Mouse (Mus musculus) lung, postnatal 0 days (tissue): Measurements from ENCODE around the gene Rabl3. TPM values are rescaled to one million over a fixed set of nuclear protein-coding genes. Genes with fewer than 3 reads are reported as not detected.

Experiments
- ATAC-seq: fragments of 200-750 bp; cut with Nextera tagmentation; 2 replicates; pipeline ENCODE4 v1.8.0; 2017; ENCODE audit warnings: moderate library complexity
- DNase-seq: peaks from one replicate; pipeline ENCODE4 v3.0.0-alpha.2; 2016; ENCODE audit warnings: low spot score
- H3K27ac ChIP-seq: fragments of 300-500 bp; sonication (generic); 2 replicates; pipeline ENCODE4 v1.5.1; 2014; ENCODE audit warnings: antibody characterized with exemption, mild to moderate bottlenecking, low read length, mixed read lengths
- H3K27me3 ChIP-seq: fragments of 300-500 bp; sonication (generic); replicated peaks from 2 replicates; pipeline ENCODE4 v1.6.1; 2014; ENCODE audit warnings: low read length, mixed read lengths; ENCODE audit not compliant: insufficient read depth
- H3K36me3 ChIP-seq: fragments of 300-500 bp; sonication (generic); 2 replicates; pipeline ENCODE4 v1.6.1; 2014; ENCODE audit warnings: low read length, mixed read lengths; ENCODE audit not compliant: insufficient read depth
- H3K4me1 ChIP-seq: fragments of 300-500 bp; sonication (generic); 2 replicates; pipeline ENCODE4 v1.6.1; 2014; ENCODE audit warnings: antibody characterized with exemption, low read depth, low read length, mixed read lengths; ENCODE audit not compliant: insufficient read depth
- H3K4me2 ChIP-seq: fragments of 300-500 bp; sonication (generic); replicated peaks from 2 replicates; pipeline ENCODE4 v1.6.1; 2014; ENCODE audit warnings: low read depth, mild to moderate bottlenecking, low read length, moderate library complexity, mixed read lengths
- H3K4me3 ChIP-seq: fragments of 300-500 bp; sonication (generic); 2 replicates; pipeline ENCODE4 v1.5.1; 2014; ENCODE audit warnings: low read depth, low read length
- H3K9ac ChIP-seq: fragments of 300-500 bp; sonication (generic); replicated peaks from 2 replicates; pipeline ENCODE4 v1.6.1; 2014; ENCODE audit warnings: low read depth, mild to moderate bottlenecking
- H3K9me3 ChIP-seq: fragments of 300-500 bp; sonication (generic); 2 replicates; pipeline ENCODE4 v1.6.1; 2016; ENCODE audit warnings: low read length, mixed read lengths
- CTCF ChIP-seq: IDR thresholded peaks from 2 replicates; pipeline ENCODE4 v1.5.1; 2016; ENCODE audit warnings: antibody characterized with exemption, mild to moderate bottlenecking
- EP300 ChIP-seq: IDR thresholded peaks from 2 replicates; pipeline ENCODE4 v1.6.1; 2016; ENCODE audit warnings: antibody characterized with exemption, mild to moderate bottlenecking, control low read depth
- WGBS: fragments of 180-500 bp; shearing (Covaris S2); extraction: QIAGEN DNeasy Blood & Tissue Kit; methylation state at CpG from one replicate; pipeline ENCODE4 v1.1.7; 2014; 5-methylcytosine and 5-hydroxymethylcytosine counted together
- polyA plus RNA-seq: library from polyadenylated mRNA; unstranded; fragments of >200 nt; fragmentation: Nextera tagmentation; extraction: Ambion mirVana; gene quantifications from 2 replicates; pipeline ENCODE4 v1.2.1, GENCODE M21; 2015

The Rabl3 gene
- polyA plus RNA-seq, 1 experiment from 2014 or later = 11.3 TPM

DNA sequence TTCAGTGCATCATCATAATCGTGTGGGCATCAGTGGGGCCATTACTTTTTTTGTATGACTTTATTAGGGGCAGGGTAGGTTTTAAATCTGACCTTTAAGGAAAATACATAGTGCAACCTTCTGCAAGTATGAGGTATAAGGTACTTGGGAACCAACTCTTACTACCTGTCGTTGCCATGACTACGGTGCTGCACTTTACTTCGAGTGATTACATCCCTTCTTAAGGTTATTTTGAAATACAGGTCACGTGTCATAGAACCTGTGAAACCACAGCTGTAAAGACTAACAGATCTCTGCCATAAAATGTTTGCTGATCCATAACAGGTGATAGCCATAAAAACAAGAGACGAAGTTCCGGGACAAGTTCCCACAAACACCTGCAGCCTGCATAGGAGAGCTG lies 58.8 kb downstream of the Rabl3 start:
- WGBS = 71% methylated on average over 7 of the region's 7 CpGs
- no peak overlapping the region for H3K27ac ChIP-seq
- H3K9ac ChIP-seq = no peak overlapping the region
- H3K4me3 ChIP-seq = no peak overlapping the region
- H3K36me3 ChIP-seq = no peaks in the 10 kb centered on the region
- ATAC-seq = peak; percentile 74
- DNase-seq = peak; percentile 79
- TF ChIP-seq EP300 = 0 out of 2 replicates have a peak, but pooled peaks have one; percentile 27
- TF ChIP-seq CTCF = no peak
- H3K4me2 ChIP-seq = no peak overlapping the region
- H3K27me3 ChIP-seq = no peaks in the 10 kb centered on the region
- no peaks in the 10 kb centered on the region for H3K4me1 ChIP-seq
- H3K9me3 ChIP-seq = no peaks in the 10 kb centered on the region

DNA sequence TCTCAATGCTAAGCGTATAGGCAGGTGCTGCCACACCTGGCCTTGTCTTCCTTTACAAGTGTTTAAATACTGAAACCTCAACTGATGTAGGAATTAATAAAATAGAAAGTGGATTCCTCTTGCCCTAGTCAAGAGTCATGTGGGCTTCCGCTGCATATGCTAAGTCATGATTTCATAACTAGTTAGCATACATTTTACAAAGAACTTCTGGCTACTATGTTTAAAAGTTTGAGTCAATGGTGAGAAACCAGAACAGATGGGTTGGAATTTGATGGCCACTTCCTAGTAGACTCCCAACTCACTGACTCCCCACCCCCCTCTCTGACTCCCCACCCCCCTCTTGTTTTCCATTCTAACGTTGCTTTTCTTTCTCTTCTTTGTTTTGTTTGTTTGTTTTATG lies 59.6 kb downstream of the Rabl3 start:
- no peaks in the 10 kb centered on the region for H3K27me3 ChIP-seq
- no peak overlapping the region for H3K4me3 ChIP-seq
- no peaks in the 10 kb centered on the region for H3K4me1 ChIP-seq
- no peak overlapping the region for H3K27ac ChIP-seq
- 53% methylated on average over 3 of the region's 3 CpGs for WGBS
- H3K36me3 ChIP-seq = no peaks in the 10 kb centered on the region
- DNase-seq (peak; percentile 36), ATAC-seq (peak; percentile 49; the same call in 1 of the 2 replicates)
- H3K9me3 ChIP-seq = no peaks in the 10 kb centered on the region
- TF ChIP-seq CTCF = no peak
- no peak for TF ChIP-seq EP300
- H3K4me2 ChIP-seq = no peak overlapping the region
- no peak overlapping the region for H3K9ac ChIP-seq

DNA sequence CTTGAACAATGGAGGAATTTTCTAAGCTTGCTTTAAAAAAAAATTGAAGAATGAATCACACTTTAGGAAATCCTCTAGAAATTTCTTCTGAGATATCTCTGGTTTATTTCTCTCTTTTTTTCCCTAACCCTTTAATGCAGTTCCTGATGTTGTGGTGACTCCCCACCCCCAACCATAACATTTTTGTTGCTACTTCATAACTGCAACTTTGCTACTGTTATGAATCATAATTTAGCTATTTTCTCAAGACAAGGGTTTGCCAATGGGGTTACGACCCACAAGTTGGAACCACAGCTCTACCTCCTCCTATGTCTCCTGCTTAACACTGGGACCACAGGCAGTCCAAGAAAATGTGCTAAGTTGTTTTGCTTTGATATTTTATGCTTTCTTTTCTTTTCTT lies 63.7 kb downstream of the Rabl3 start:
- DNase-seq (no peak), ATAC-seq (no peak)
- WGBS = 97% methylated on average over 1 of the region's 1 CpGs

DNA sequence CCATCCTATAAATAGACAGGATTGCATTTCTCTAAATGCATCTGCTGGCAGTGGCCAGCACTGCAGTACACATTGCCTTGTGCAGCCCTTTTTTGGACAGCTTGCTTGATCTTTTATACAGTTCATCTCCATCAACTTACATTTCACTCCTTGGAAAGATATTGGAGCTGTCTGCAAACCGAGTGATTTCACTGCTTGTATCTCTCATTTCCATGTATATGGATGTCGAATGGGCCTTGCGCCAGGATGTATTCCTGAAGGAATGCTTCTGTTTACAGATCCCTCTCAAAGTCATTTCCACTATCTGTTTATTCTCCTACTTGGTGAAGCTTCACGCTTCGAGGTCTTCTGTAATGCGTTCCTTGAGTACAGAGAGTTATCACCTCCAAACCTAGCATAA lies 64.6 kb downstream of the Rabl3 start:
- no peaks in the 10 kb centered on the region for H3K36me3 ChIP-seq
- no peak overlapping the region for H3K4me2 ChIP-seq
- no peaks in the 10 kb centered on the region for H3K27me3 ChIP-seq
- H3K9ac ChIP-seq = no peak overlapping the region
- DNase-seq = no peak
- H3K9me3 ChIP-seq = no peaks in the 10 kb centered on the region
- no peaks in the 10 kb centered on the region for H3K4me1 ChIP-seq
- 47% methylated on average over 6 of the region's 6 CpGs for WGBS
- TF ChIP-seq EP300 (no peak), CTCF (no peak)
- H3K4me3 ChIP-seq = no peak overlapping the region
- ATAC-seq = no peak
- H3K27ac ChIP-seq = no peak overlapping the region

More for the DNA sequence above, 63.7 kb downstream of the Rabl3 start:
- no peaks in the 10 kb centered on the region for H3K9me3 ChIP-seq
- H3K4me3 ChIP-seq = no peak overlapping the region
- TF ChIP-seq CTCF (no peak), EP300 (no peak)
- H3K9ac ChIP-seq = no peak overlapping the region
- H3K36me3 ChIP-seq = no peaks in the 10 kb centered on the region
- H3K4me1 ChIP-seq = no peaks in the 10 kb centered on the region
- no peak overlapping the region for H3K4me2 ChIP-seq
- H3K27me3 ChIP-seq = no peaks in the 10 kb centered on the region
- H3K27ac ChIP-seq = no peak overlapping the region

DNA sequence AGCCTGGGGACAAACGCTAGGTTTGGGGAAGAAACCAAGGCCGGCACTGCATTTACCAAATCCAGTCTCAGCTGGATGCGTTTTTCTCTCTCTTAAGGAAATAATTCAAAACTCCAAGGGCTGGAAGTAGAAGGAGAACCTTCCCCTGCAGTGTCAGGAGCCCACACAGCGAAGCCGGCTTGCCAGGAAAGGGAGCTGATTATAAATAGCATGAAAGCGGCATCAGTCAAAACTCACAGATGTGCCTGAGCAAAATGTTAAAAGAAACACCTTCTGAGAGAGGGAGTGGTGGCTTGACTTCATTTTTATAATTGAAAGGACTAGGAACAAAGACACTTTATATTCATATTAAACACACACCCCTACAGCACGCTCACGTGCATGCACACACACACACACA lies 70.6 kb downstream of the Rabl3 start:
- TF ChIP-seq EP300 (no peak), CTCF (no peak)
- H3K9me3 ChIP-seq = no peaks in the 10 kb centered on the region
- no peak overlapping the region for H3K4me2 ChIP-seq
- H3K4me3 ChIP-seq = no peak overlapping the region
- H3K9ac ChIP-seq = no peak overlapping the region
- no peaks in the 10 kb centered on the region for H3K36me3 ChIP-seq
- H3K4me1 ChIP-seq = no peaks in the 10 kb centered on the region
- ATAC-seq = no peak
- no peak for DNase-seq
- H3K27ac ChIP-seq = no peak overlapping the region
- 85% methylated on average over 8 of the region's 8 CpGs for WGBS
- H3K27me3 ChIP-seq = no peaks in the 10 kb centered on the region

DNA sequence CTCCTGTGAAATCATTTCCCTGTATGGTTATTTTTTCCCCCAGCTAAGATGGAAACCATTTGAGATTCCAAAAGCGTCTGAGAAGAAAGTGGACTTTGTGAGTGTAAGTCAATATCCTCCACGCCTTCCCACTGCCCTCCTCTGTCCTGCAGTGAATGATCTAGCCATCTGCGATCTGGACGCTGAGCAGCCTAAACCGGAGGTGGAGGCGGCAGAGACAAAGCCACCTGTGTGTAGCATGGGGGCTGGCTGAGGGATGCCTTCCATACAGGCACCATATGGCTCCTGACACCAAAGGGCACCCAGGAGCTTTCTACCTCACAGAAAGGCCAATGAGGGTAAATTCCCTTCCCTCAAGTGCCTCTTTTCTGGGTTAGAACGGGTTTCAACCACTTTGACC lies 71.4 kb downstream of the Rabl3 start:
- H3K27ac ChIP-seq = no peak overlapping the region
- 50% methylated on average over 7 of the region's 7 CpGs for WGBS
- no peaks in the 10 kb centered on the region for H3K27me3 ChIP-seq
- no peak for ATAC-seq
- no peaks in the 10 kb centered on the region for H3K9me3 ChIP-seq
- no peak overlapping the region for H3K9ac ChIP-seq
- no peak for DNase-seq
- H3K4me2 ChIP-seq = no peak overlapping the region
- H3K4me3 ChIP-seq = no peak overlapping the region
- no peaks in the 10 kb centered on the region for H3K36me3 ChIP-seq
- TF ChIP-seq CTCF = no peak
- no peak for TF ChIP-seq EP300
- no peaks in the 10 kb centered on the region for H3K4me1 ChIP-seq

DNA sequence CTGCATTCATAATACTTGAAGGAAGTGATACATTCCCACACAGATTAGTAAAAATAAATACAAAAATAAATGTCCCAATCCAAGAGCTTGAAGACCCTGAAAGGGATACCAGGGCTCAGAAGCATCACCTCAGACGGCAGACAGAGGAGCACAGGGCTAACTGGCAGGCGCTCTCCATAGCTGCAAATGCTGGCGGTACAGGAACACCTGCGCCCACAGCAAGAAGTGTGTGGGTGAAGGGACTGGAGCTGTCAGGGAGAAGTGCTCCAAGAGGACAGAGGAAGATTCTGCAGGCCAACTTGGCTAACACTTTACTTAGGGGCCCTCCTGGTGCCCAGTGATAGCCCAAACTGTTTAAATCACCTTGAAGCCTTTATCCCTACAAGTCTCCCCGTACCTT lies 72.3 kb downstream of the Rabl3 start:
- Histone ChIP-seq H3K9me3 (no peaks in the 10 kb centered on the region), H3K4me2 (no peak overlapping the region), H3K4me3 (no peak overlapping the region), H3K27ac (no peak overlapping the region), H3K36me3 (no peaks in the 10 kb centered on the region), H3K4me1 (no peaks in the 10 kb centered on the region), H3K9ac (no peak overlapping the region), H3K27me3 (no peaks in the 10 kb centered on the region)
- TF ChIP-seq CTCF (no peak), EP300 (no peak)
- no peak for ATAC-seq
- no peak for DNase-seq
- WGBS = 85% methylated on average over 5 of the region's 5 CpGs
